Mouse (Mus musculus) kidney, embryonic 16.5 days (tissue): ENCODE measurements at regions not wholly inside any gene's neighbourhood (a gene's known extent, or its start where the extent isn't known, plus 50 kb on each side); places are given as distances from the start of the nearest gene placed in this dataset.

Experiments
- ATAC-seq: fragments of 200-750 bp; cut with Nextera tagmentation; 2 replicates; pipeline ENCODE4 v1.8.0; 2017; ENCODE audit warnings: moderate TSS enrichment; ENCODE audit not compliant: low FRiP score, low TSS enrichment
- H3K27ac ChIP-seq: fragments of 300-500 bp; sonication (generic); 2 replicates; pipeline ENCODE4 v1.5.1; 2014; ENCODE audit warnings: low read length
- H3K27me3 ChIP-seq: fragments of 300-500 bp; sonication (generic); 2 replicates; pipeline ENCODE4 v1.6.1; 2014; ENCODE audit warnings: low read length, control low read depth, mixed read lengths; ENCODE audit not compliant: insufficient read depth
- H3K36me3 ChIP-seq: fragments of 300-500 bp; sonication (generic); 2 replicates; pipeline ENCODE4 v1.6.1; 2014; ENCODE audit warnings: low read length, control low read depth, mixed read lengths; ENCODE audit not compliant: insufficient read depth
- H3K4me1 ChIP-seq: fragments of 300-500 bp; sonication (generic); 2 replicates; pipeline ENCODE4 v1.6.1; 2014; ENCODE audit warnings: low read length, control low read depth, mixed read lengths; ENCODE audit not compliant: insufficient read depth
- H3K4me2 ChIP-seq: fragments of 300-500 bp; sonication (generic); replicated peaks from 2 replicates; pipeline ENCODE4 v1.6.1; 2014; ENCODE audit warnings: low read depth, low read length
- H3K4me3 ChIP-seq: fragments of 300-500 bp; sonication (generic); 2 replicates; pipeline ENCODE4 v1.5.1; 2014; ENCODE audit warnings: mild to moderate bottlenecking, low read length
- H3K9ac ChIP-seq: fragments of 300-500 bp; sonication (generic); replicated peaks from 2 replicates; pipeline ENCODE4 v1.6.1; 2014; ENCODE audit warnings: low read length
- H3K9me3 ChIP-seq: fragments of 300-500 bp; sonication (generic); 2 replicates; pipeline ENCODE4 v1.6.1; 2016; ENCODE audit warnings: low read length, control low read depth
- WGBS: fragments of 180-500 bp; shearing (Covaris S2); extraction: QIAGEN DNeasy Blood & Tissue Kit; methylation state at CpG from one replicate; pipeline ENCODE4 v1.1.7; 2014; 5-methylcytosine and 5-hydroxymethylcytosine counted together

GRCm38 (mm10) chr5:96924736-96925429 is 72.6 kb upstream of the Bmp2k start:
- Histone ChIP-seq H3K27ac (no peak overlapping the region), H3K4me3 (no peak overlapping the region), H3K9me3 (no peaks in the 10 kb centered on the region), H3K4me2 (no peak overlapping the region), H3K27me3 (no peaks in the 10 kb centered on the region), H3K36me3 (no peaks in the 10 kb centered on the region), H3K4me1 (peaks cover 5% of the 10 kb centered on the region; the same call in 1 of the 2 replicates), H3K9ac (no peak overlapping the region)
- WGBS = 81% methylated on average over 7 of the region's 7 CpGs
- no peak for ATAC-seq

- Histone ChIP-seq H3K4me3 (no peak overlapping the region), H3K9ac (no peak overlapping the region), H3K4me2 (no peak overlapping the region), H3K4me1 (peaks cover 5% of the 10 kb centered on the region; the same call in 1 of the 2 replicates), H3K27me3 (no peaks in the 10 kb centered on the region), H3K27ac (no peak overlapping the region), H3K9me3 (no peaks in the 10 kb centered on the region), H3K36me3 (no peaks in the 10 kb centered on the region)
- WGBS = 63% methylated on average over 2 of the region's 2 CpGs
- no peak for ATAC-seq
Measured at GRCm38 (mm10) chr5:96925943-96926342, 71.5 kb upstream of the Bmp2k start.

GRCm38 (mm10) chr5:96931091-96931490 is 66.4 kb upstream of the Bmp2k start:
- H3K4me1 ChIP-seq = no peaks in the 10 kb centered on the region
- no peak for ATAC-seq
- no peaks in the 10 kb centered on the region for H3K9me3 ChIP-seq
- no peaks in the 10 kb centered on the region for H3K36me3 ChIP-seq
- H3K27me3 ChIP-seq = no peaks in the 10 kb centered on the region
- no peak overlapping the region for H3K9ac ChIP-seq
- H3K27ac ChIP-seq = no peak overlapping the region
- no peak overlapping the region for H3K4me3 ChIP-seq
- 44% methylated on average over 2 of the region's 2 CpGs for WGBS
- no peak overlapping the region for H3K4me2 ChIP-seq

GRCm38 (mm10) chr5:96931576-96932152 is 65.8 kb upstream of the Bmp2k start:
- Histone ChIP-seq H3K27me3 (no peaks in the 10 kb centered on the region), H3K4me2 (no peak overlapping the region), H3K4me1 (no peaks in the 10 kb centered on the region), H3K9me3 (no peaks in the 10 kb centered on the region), H3K4me3 (no peak overlapping the region), H3K36me3 (no peaks in the 10 kb centered on the region), H3K27ac (no peak overlapping the region), H3K9ac (no peak overlapping the region)
- whole genome bisulfite sequencing = 40% methylated on average over 4 of the region's 4 CpGs
- ATAC-seq = no peak

GRCm38 (mm10) chr5:96936239-96936638 is 61.2 kb upstream of the Bmp2k start:
- Histone ChIP-seq H3K9ac (no peak overlapping the region), H3K4me2 (no peak overlapping the region), H3K4me1 (peaks cover 6% of the 10 kb centered on the region; the same call in 1 of the 2 replicates), H3K27ac (no peak overlapping the region), H3K36me3 (no peaks in the 10 kb centered on the region), H3K4me3 (no peak overlapping the region), H3K9me3 (no peaks in the 10 kb centered on the region), H3K27me3 (no peaks in the 10 kb centered on the region)
- ATAC-seq = no peak
- WGBS = 78% methylated on average over 3 of the region's 3 CpGs

- Histone ChIP-seq H3K4me3 (no peak overlapping the region), H3K9me3 (no peaks in the 10 kb centered on the region), H3K4me2 (no peak overlapping the region), H3K36me3 (no peaks in the 10 kb centered on the region), H3K4me1 (peaks cover 10% of the 10 kb centered on the region; the same call in 1 of the 2 replicates), H3K9ac (no peak overlapping the region), H3K27ac (no peak overlapping the region), H3K27me3 (no peaks in the 10 kb centered on the region)
- ATAC-seq = no peak
- 87% methylated on average over 11 of the region's 11 CpGs for WGBS
Measured at GRCm38 (mm10) chr5:96938718-96939117, 58.8 kb upstream of the Bmp2k start.

- Histone ChIP-seq H3K4me3 (no peak overlapping the region), H3K36me3 (no peaks in the 10 kb centered on the region), H3K4me2 (no peak overlapping the region), H3K9ac (no peak overlapping the region), H3K27me3 (no peaks in the 10 kb centered on the region), H3K27ac (no peak overlapping the region), H3K9me3 (no peaks in the 10 kb centered on the region), H3K4me1 (peaks cover 10% of the 10 kb centered on the region; the same call in 1 of the 2 replicates)
- WGBS = 50% methylated on average over 1 of the region's 1 CpGs
- ATAC-seq = no peak
Measured at GRCm38 (mm10) chr5:96939273-96939672, 58.2 kb upstream of the Bmp2k start.

GRCm38 (mm10) chr5:96940170-96941086 is 57.1 kb upstream of the Bmp2k start:
- H3K9me3 ChIP-seq = no peaks in the 10 kb centered on the region
- 86% methylated on average over 12 of the region's 12 CpGs for WGBS
- peak; percentile 69 for ATAC-seq
- H3K27me3 ChIP-seq = no peaks in the 10 kb centered on the region
- peak overlapping the region; percentile 0; the same call in 1 of the 2 replicates for H3K27ac ChIP-seq
- peaks cover 10% of the 10 kb centered on the region; the same call in 1 of the 2 replicates for H3K4me1 ChIP-seq
- H3K4me2 ChIP-seq = no peak overlapping the region
- no peak overlapping the region for H3K4me3 ChIP-seq
- H3K36me3 ChIP-seq = no peaks in the 10 kb centered on the region
- H3K9ac ChIP-seq = no peak overlapping the region

- peak overlapping the region; percentile 0; the same call in 1 of the 2 replicates for H3K27ac ChIP-seq
- H3K4me1 ChIP-seq = peaks cover 10% of the 10 kb centered on the region; the same call in 1 of the 2 replicates
- H3K36me3 ChIP-seq = no peaks in the 10 kb centered on the region
- H3K4me2 ChIP-seq = no peak overlapping the region
- H3K9ac ChIP-seq = no peak overlapping the region
- 35% methylated on average over 7 of the region's 7 CpGs for WGBS
- H3K4me3 ChIP-seq = no peak overlapping the region
- ATAC-seq = peak; percentile 77
- no peaks in the 10 kb centered on the region for H3K9me3 ChIP-seq
- H3K27me3 ChIP-seq = no peaks in the 10 kb centered on the region
Measured at GRCm38 (mm10) chr5:96941087-96941468, 56.4 kb upstream of the Bmp2k start.
